Mouse (Mus musculus): ENCODE results near the gene Slc10a1.

DNA sequence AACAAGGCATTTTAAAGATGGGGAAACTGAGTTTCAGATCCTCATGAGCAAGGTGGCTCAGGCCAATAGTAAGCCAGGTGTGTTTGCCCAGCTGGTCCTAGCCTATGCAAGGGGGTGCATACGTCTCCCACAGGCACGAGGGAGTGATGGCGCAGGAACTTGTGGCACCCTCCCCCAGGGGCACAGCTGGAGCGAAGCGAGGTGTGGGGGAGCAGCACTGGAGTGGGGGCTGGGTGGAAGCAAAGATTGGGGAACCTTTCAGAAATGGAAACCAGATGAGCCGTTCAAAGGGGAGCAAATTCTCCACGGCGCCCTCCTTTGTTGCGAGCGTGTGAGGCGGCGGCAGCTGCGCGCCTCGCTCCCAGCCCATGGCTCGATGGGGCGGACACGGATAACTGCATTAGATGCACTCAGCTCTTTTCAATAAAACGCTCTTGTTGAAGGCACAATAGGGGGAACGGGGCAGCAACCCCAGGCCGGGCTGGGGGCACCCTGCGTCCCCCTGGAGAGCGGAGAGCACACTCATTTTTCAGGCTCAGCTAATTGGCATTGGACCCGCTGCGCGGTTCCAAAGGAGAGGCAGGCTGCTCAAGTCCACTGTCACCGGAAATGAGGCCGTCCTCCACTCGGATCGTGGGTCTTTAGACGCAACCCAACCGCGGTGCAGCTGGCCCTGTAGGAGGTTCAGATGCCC lies 30.2 kb upstream of the Slc10a1 start:
- no peak for TF ChIP-seq CTCF (IDR thresholded peaks at IDR 0.05; ENCODE audit: borderline replicate concordance, insufficient read depth, low read length)
- no peak for TF ChIP-seq POLR2A (IDR thresholded peaks at IDR 0.05; ENCODE audit: low read depth, low read length)

All from embryonic fibroblast, embryonic 13.5 days (primary cell).